9 mouse cellular contexts compared by ENCODE assay signal in the genomic region with DNA sequence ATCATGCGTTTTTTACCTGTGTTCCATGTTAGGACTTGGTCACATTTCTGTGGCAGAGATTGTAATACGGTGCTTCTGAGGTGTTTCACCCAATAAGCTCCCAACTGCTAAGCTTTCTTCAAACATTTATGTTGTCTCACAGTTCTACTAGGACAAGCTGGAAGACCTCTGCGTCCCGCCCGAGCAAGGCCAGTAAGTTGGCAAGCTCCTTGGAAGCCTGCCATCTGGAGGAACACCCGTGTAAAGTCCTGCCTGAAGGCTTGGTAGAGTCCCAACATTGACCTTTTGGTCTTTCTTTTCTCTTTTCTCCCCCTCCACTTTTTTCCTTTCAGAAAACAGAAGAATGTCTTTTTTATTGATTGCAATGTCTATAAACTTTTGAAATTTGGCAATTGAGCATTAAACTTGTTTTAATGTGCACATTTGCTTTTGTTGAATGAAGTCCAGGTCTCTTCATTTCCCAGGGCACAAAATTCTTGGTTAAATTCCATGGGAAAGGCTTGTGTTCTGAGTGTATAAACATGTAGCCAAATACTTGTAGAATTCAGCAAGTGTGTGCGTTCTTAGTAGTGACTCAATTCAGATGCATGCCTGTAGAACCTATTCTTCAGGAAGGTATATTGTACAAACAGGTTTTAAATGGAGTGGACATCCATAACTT.
DNase-seq lines count a peak whose midpoint lies in the region; ATAC-seq and TF ChIP-seq lines count a peak whose summit lies in the region.
"Had no signal": no experiment of that assay in that cellular context is flagged by ENCODE, and none has a peak within 500 bp of the region (broad histone marks: within the 10 kb centered on the region; RNA-seq: fewer than 3 reads in every experiment).

No protein-coding gene starts in this region.

- H3K36me3 ChIP-seq in kidney, embryonic 15.5 days, result no peaks in the 10 kb centered on the region

- intact Hi-C loops in gastrocnemius, adult 2 months (cut with DNase I), result no loop called here

- 0 out of 2 replicates have a peak, but pooled peaks cover 3% of the 10 kb centered on the region for H3K4me1 ChIP-seq in kidney, embryonic 15.5 days

- H3K27me3 ChIP-seq in kidney, embryonic 15.5 days, result no peaks in the 10 kb centered on the region
- H3K27me3 ChIP-seq: CH12.LX had no signal

- no peak overlapping the region for H3K4me3 ChIP-seq in kidney, embryonic 15.5 days (replicated peaks)
- no peak overlapping the region for H3K4me3 ChIP-seq in gastrocnemius, adult 2 months

- DNase-seq in kidney, adult 11 months, result peak; percentile 87
- DNase-seq in adrenal gland, adult 2 months, result peak; percentile 90
- peak; percentile 67 for DNase-seq in gastrocnemius, adult 2 months
- peak; percentile 36 to 59 for DNase-seq in layer of hippocampus, postnatal 10 days (ENCODE audit: low spot score in 2 of 2)
- no peak for DNase-seq in embryo, embryonic 9.5 days (ENCODE audit: extremely low spot score)
- DNase-seq in retina, postnatal 1 day, result no peak
- DNase-seq in thymus, postnatal 4 days, result no peak

- 79% methylated on average over 7 of the region's 7 CpGs for WGBS in kidney, embryonic 15.5 days

- no peak overlapping the region for H3K27ac ChIP-seq in kidney, embryonic 15.5 days
- no peak overlapping the region for H3K27ac ChIP-seq in gastrocnemius, adult 2 months

- no peak; the same call in 1 of the 2 replicates for TF ChIP-seq CTCF in gastrocnemius, adult 2 months (IDR thresholded peaks at IDR 0.05)

- H3K9ac ChIP-seq in kidney, embryonic 15.5 days, result no peak overlapping the region

- ATAC-seq in kidney, embryonic 15.5 days (replicated peaks; ENCODE audit: low FRiP score), result no peak

- H3K4me2 ChIP-seq in kidney, embryonic 15.5 days, result no peak overlapping the region

- H3K9me3 ChIP-seq in kidney, embryonic 15.5 days (replicated peaks), result no peaks in the 10 kb centered on the region

Comparison
In these comparisons a context has a peak if more than half of its experiments do, and no peak if none do; other contexts are left out.
1. DNase-seq: peak in kidney, adult 11 months (single experiment), adrenal gland, adult 2 months (single experiment), gastrocnemius, adult 2 months (single experiment) and layer of hippocampus, postnatal 10 days (2 of 2); none in embryo, embryonic 9.5 days (single experiment), retina, postnatal 1 day (single experiment) and thymus, postnatal 4 days (single experiment).